In genomic region chr2:28012367-28012766, GRCm38 (mm10) we compare ENCODE assay signal across 19 mouse cellular contexts.
DNase-seq lines count a peak whose midpoint lies in the region; ATAC-seq and TF ChIP-seq lines count a peak whose summit lies in the region.
"Had no signal": no experiment of that assay in that cellular context is flagged by ENCODE, and none has a peak within 500 bp of the region (broad histone marks: within the 10 kb centered on the region; RNA-seq: fewer than 3 reads in every experiment).

No protein-coding gene starts in this region.

- no peak overlapping the region for H3K9ac ChIP-seq in forebrain, embryonic 12.5 days
- no peak overlapping the region for H3K9ac ChIP-seq in forebrain, postnatal 0 days
- no peak overlapping the region for H3K9ac ChIP-seq in hindbrain, embryonic 12.5 days
- no peak overlapping the region for H3K9ac ChIP-seq in liver, embryonic 14.5 days (replicated peaks)
- no peak overlapping the region for H3K9ac ChIP-seq in liver, postnatal 0 days (replicated peaks)
- H3K9ac ChIP-seq: embryonic facial prominence, embryonic 15.5 days; heart, embryonic 12.5 days; hindbrain, embryonic 13.5 days had no signal

- H3K27me3 ChIP-seq in forebrain, embryonic 12.5 days: no peaks in the 10 kb centered on the region
- H3K27me3 ChIP-seq in forebrain, postnatal 0 days (ENCODE audit: insufficient read depth, low read length): no peaks in the 10 kb centered on the region
- no peaks in the 10 kb centered on the region for H3K27me3 ChIP-seq in hindbrain, embryonic 10.5 days (ENCODE audit: insufficient read depth, poor library complexity, severe bottlenecking)
- no peaks in the 10 kb centered on the region for H3K27me3 ChIP-seq in hindbrain, embryonic 12.5 days
- H3K27me3 ChIP-seq in liver, embryonic 14.5 days (ENCODE audit: control insufficient read depth, insufficient read depth, low read length): no peaks in the 10 kb centered on the region
- H3K27me3 ChIP-seq in liver, postnatal 0 days (ENCODE audit: insufficient read depth, low read length): no peaks in the 10 kb centered on the region
- H3K27me3 ChIP-seq: embryonic facial prominence, embryonic 15.5 days; heart, embryonic 12.5 days; hindbrain, embryonic 13.5 days had no signal

- H3K4me3 ChIP-seq in forebrain, embryonic 12.5 days (replicated peaks): no peak overlapping the region
- no peak overlapping the region for H3K4me3 ChIP-seq in forebrain, postnatal 0 days (ENCODE audit: low read depth, low read length)
- H3K4me3 ChIP-seq in hindbrain, embryonic 10.5 days: no peak overlapping the region
- no peak overlapping the region for H3K4me3 ChIP-seq in hindbrain, embryonic 12.5 days
- no peak overlapping the region for H3K4me3 ChIP-seq in liver, embryonic 14.5 days (ENCODE audit: insufficient read depth in 1 of 2, low read depth in 2 of 2, low read length in 2 of 2)
- H3K4me3 ChIP-seq in liver, postnatal 0 days (ENCODE audit: low read depth, low read length): no peak overlapping the region
- H3K4me3 ChIP-seq in embryonic fibroblast, embryonic 13.5 days (ENCODE audit: insufficient read depth, low read length): no peak overlapping the region
- H3K4me3 ChIP-seq: embryonic facial prominence, embryonic 15.5 days; heart, adult 2 months; heart, embryonic 12.5 days; hindbrain, embryonic 13.5 days had no signal

- ATAC-seq in forebrain, embryonic 12.5 days (ENCODE audit: low FRiP score): no peak
- no peak for ATAC-seq in forebrain, postnatal 0 days
- ATAC-seq in hindbrain, embryonic 12.5 days (ENCODE audit: low FRiP score): no peak
- no peak for ATAC-seq in liver, embryonic 14.5 days (ENCODE audit: insufficient read depth)
- no peak for ATAC-seq in liver, postnatal 0 days
- ATAC-seq: CD4-positive, CD25-positive, alpha-beta regulatory T cell, adult 4 months; hindbrain, postnatal 0 days had no signal

- no peak for DNase-seq in forebrain, postnatal 0 days
- DNase-seq in hindbrain, embryonic 10.5 days (ENCODE audit: low spot score): no peak
- no peak for DNase-seq in liver, embryonic 14.5 days (ENCODE audit: low read depth in 3 of 3, low spot score in 3 of 3)
- no peak for DNase-seq in liver, postnatal 0 days
- no peak for DNase-seq in layer of hippocampus, adult 18-20 months (ENCODE audit: low spot score in 2 of 2)
- DNase-seq: adrenal gland, postnatal 10 days; B cell, adult 2 months; cerebellum, adult 2 months; cerebellum, postnatal 10 days; gastrocnemius, postnatal 14 days; heart, adult 2 months had no signal

- H3K27ac ChIP-seq in forebrain, embryonic 12.5 days: peak overlapping the region; percentile 10; the same call in 1 of the 2 replicates
- no peak overlapping the region for H3K27ac ChIP-seq in forebrain, postnatal 0 days (ENCODE audit: low read depth, low read length)
- H3K27ac ChIP-seq in hindbrain, embryonic 10.5 days: peak overlapping the region; percentile 3; the same call in 1 of the 2 replicates
- no peak overlapping the region for H3K27ac ChIP-seq in hindbrain, embryonic 12.5 days
- H3K27ac ChIP-seq in liver, embryonic 14.5 days: peak overlapping the region; percentile 2; the same call in 1 of the 2 replicates
- H3K27ac ChIP-seq in liver, postnatal 0 days (ENCODE audit: low read depth): no peak overlapping the region
- 0 out of 2 replicates have a peak overlapping the region, but pooled peaks have one; percentile 7 for H3K27ac ChIP-seq in embryonic fibroblast, embryonic 13.5 days (ENCODE audit: insufficient read depth, low read length)
- H3K27ac ChIP-seq: embryonic facial prominence, embryonic 15.5 days; heart, adult 2 months; hindbrain, embryonic 13.5 days; hindbrain, postnatal 0 days had no signal

- WGBS in forebrain, embryonic 12.5 days: 73% methylated on average over 3 of the region's 3 CpGs
- 62% methylated on average over 3 of the region's 3 CpGs for WGBS in forebrain, postnatal 0 days
- WGBS in hindbrain, embryonic 10.5 days: 83% methylated on average over 3 of the region's 3 CpGs
- 71% methylated on average over 3 of the region's 3 CpGs for WGBS in hindbrain, embryonic 12.5 days
- 63% methylated on average over 3 of the region's 3 CpGs for WGBS in liver, embryonic 14.5 days (ENCODE audit: insufficient replicate concordance)
- WGBS in liver, postnatal 0 days (ENCODE audit: insufficient replicate concordance): 76% methylated on average over 3 of the region's 3 CpGs

- 0 out of 2 replicates have a peak, but pooled peaks cover 8% of the 10 kb centered on the region for H3K36me3 ChIP-seq in forebrain, embryonic 12.5 days (replicated peaks)
- no peaks in the 10 kb centered on the region for H3K36me3 ChIP-seq in forebrain, postnatal 0 days (ENCODE audit: insufficient read depth)
- peaks cover 45% of the 10 kb centered on the region for H3K36me3 ChIP-seq in hindbrain, embryonic 10.5 days
- H3K36me3 ChIP-seq in hindbrain, embryonic 12.5 days: peaks cover 9% of the 10 kb centered on the region; the same call in 1 of the 2 replicates
- no peaks in the 10 kb centered on the region for H3K36me3 ChIP-seq in liver, embryonic 14.5 days (replicated peaks; ENCODE audit: control insufficient read depth, insufficient read depth, low read depth)
- H3K36me3 ChIP-seq in liver, postnatal 0 days (replicated peaks; ENCODE audit: insufficient read depth, low read length): no peaks in the 10 kb centered on the region

- no peak for TF ChIP-seq EP300 in liver, embryonic 14.5 days (IDR thresholded peaks at IDR 0.05; ENCODE audit: low read depth)
- TF ChIP-seq EP300 in liver, postnatal 0 days (IDR thresholded peaks at IDR 0.05; ENCODE audit: low read depth): no peak

- no peak for TF ChIP-seq POLR2A in embryonic fibroblast, embryonic 13.5 days (IDR thresholded peaks at IDR 0.05; ENCODE audit: low read depth, low read length)

- no peak overlapping the region for H3K4me2 ChIP-seq in forebrain, embryonic 12.5 days
- H3K4me2 ChIP-seq in forebrain, postnatal 0 days (ENCODE audit: low read depth): no peak overlapping the region
- no peak overlapping the region for H3K4me2 ChIP-seq in hindbrain, embryonic 12.5 days (replicated peaks)
- H3K4me2 ChIP-seq in liver, embryonic 14.5 days (ENCODE audit: low read depth): no peak overlapping the region
- no peak overlapping the region for H3K4me2 ChIP-seq in liver, postnatal 0 days (ENCODE audit: low read depth, low read length)
- H3K4me2 ChIP-seq: embryonic facial prominence, embryonic 15.5 days; heart, embryonic 12.5 days; hindbrain, embryonic 13.5 days had no signal

- no peaks in the 10 kb centered on the region for H3K9me3 ChIP-seq in forebrain, embryonic 12.5 days
- H3K9me3 ChIP-seq in forebrain, postnatal 0 days (ENCODE audit: low read length): no peaks in the 10 kb centered on the region
- H3K9me3 ChIP-seq in hindbrain, embryonic 10.5 days: no peaks in the 10 kb centered on the region
- no peaks in the 10 kb centered on the region for H3K9me3 ChIP-seq in hindbrain, embryonic 12.5 days (replicated peaks)
- H3K9me3 ChIP-seq in liver, embryonic 14.5 days (ENCODE audit: control insufficient read depth, low read length): no peaks in the 10 kb centered on the region
- no peaks in the 10 kb centered on the region for H3K9me3 ChIP-seq in liver, postnatal 0 days (ENCODE audit: low read length)
- H3K9me3 ChIP-seq: embryonic facial prominence, embryonic 15.5 days; heart, embryonic 12.5 days; hindbrain, embryonic 13.5 days had no signal

- peaks cover 12% of the 10 kb centered on the region for H3K4me1 ChIP-seq in forebrain, embryonic 12.5 days
- H3K4me1 ChIP-seq in forebrain, postnatal 0 days (ENCODE audit: insufficient read depth): peaks cover 6% of the 10 kb centered on the region; the same call in 1 of the 2 replicates
- 0 out of 2 replicates have a peak, but pooled peaks cover 3% of the 10 kb centered on the region for H3K4me1 ChIP-seq in hindbrain, embryonic 10.5 days (replicated peaks)
- peaks cover 15% of the 10 kb centered on the region for H3K4me1 ChIP-seq in hindbrain, embryonic 12.5 days
- H3K4me1 ChIP-seq in liver, embryonic 14.5 days (replicated peaks; ENCODE audit: control insufficient read depth in 2 of 2, insufficient read depth in 2 of 2, low read length in 1 of 2): peaks cover 11 to 28% of the 10 kb centered on the region in 2 experiments
- 0 out of 2 replicates have a peak, but pooled peaks cover 2% of the 10 kb centered on the region for H3K4me1 ChIP-seq in liver, postnatal 0 days (ENCODE audit: insufficient read depth)
- no peaks in the 10 kb centered on the region for H3K4me1 ChIP-seq in embryonic fibroblast, embryonic 13.5 days (ENCODE audit: control insufficient read depth, insufficient read depth, low read length)
- H3K4me1 ChIP-seq: embryonic facial prominence, embryonic 15.5 days had no signal

- no peak for TF ChIP-seq CTCF in forebrain, postnatal 0 days (IDR thresholded peaks at IDR 0.05; ENCODE audit: low read depth)
- no peak for TF ChIP-seq CTCF in liver, embryonic 14.5 days (IDR thresholded peaks at IDR 0.05; ENCODE audit: low read depth)
- no peak for TF ChIP-seq CTCF in liver, postnatal 0 days (IDR thresholded peaks at IDR 0.05; ENCODE audit: low read depth)
- TF ChIP-seq CTCF in embryonic fibroblast, embryonic 13.5 days (IDR thresholded peaks at IDR 0.05; ENCODE audit: borderline replicate concordance, insufficient read depth, low read length): no peak

Comparison
In these comparisons a context has a peak if more than half of its experiments do, and no peak if none do; other contexts are left out.
1. H3K27ac ChIP-seq: peak in forebrain, embryonic 12.5 days (single experiment), hindbrain, embryonic 10.5 days (single experiment), liver, embryonic 14.5 days (single experiment) and embryonic fibroblast, embryonic 13.5 days (single experiment); none in forebrain, postnatal 0 days (single experiment), hindbrain, embryonic 12.5 days (single experiment) and liver, postnatal 0 days (single experiment).